Mouse (Mus musculus) ES-Bruce4 (cell line): ENCODE data around the gene Spsb1. TPM values are rescaled to one million over a fixed set of nuclear protein-coding genes. Genes with fewer than 3 reads are reported as not detected.

Experiments used
- H3K27ac ChIP-seq: 2 replicates; pipeline ENCODE4 v1.5.1; 2012; ENCODE audit warnings: low read length, inconsistent platforms; ENCODE audit not compliant: insufficient read depth
- H3K27me3 ChIP-seq: 2 replicates; pipeline ENCODE4 v1.6.1; 2012; ENCODE audit warnings: mild to moderate bottlenecking, low read length, inconsistent platforms; ENCODE audit not compliant: control insufficient read depth, poor library complexity, insufficient read depth, severe bottlenecking
- H3K36me3 ChIP-seq: 2 replicates; pipeline ENCODE4 v1.6.1; 2012; ENCODE audit warnings: inconsistent platforms, mild to moderate bottlenecking, low read length, moderate library complexity; ENCODE audit not compliant: control insufficient read depth, poor library complexity, insufficient read depth, severe bottlenecking
- H3K4me1 ChIP-seq: one replicate; pipeline ENCODE4 v1.8.1; 2011; ENCODE audit warnings: low read length; ENCODE audit not compliant: control insufficient read depth, insufficient read depth
- H3K4me3 ChIP-seq: 2 replicates; pipeline ENCODE4 v1.5.1; 2011; ENCODE audit warnings: low read depth, mild to moderate bottlenecking, low read length
- H3K9ac ChIP-seq: 2 replicates; pipeline ENCODE4 v1.6.1; 2012; ENCODE audit warnings: low read depth, mild to moderate bottlenecking, inconsistent platforms; ENCODE audit not compliant: poor library complexity, severe bottlenecking
- H3K9me3 ChIP-seq: replicated peaks from 2 replicates; pipeline ENCODE4 v1.6.1; 2012; ENCODE audit warnings: mild to moderate bottlenecking, low read length, inconsistent platforms; ENCODE audit not compliant: control insufficient read depth, poor library complexity, insufficient read depth, severe bottlenecking
- CTCF ChIP-seq: IDR thresholded peaks from one replicate; pipeline ENCODE4 v1.8.1; 2011; ENCODE audit warnings: low read depth, low read length
- EP300 ChIP-seq: IDR thresholded peaks from 2 replicates; pipeline ENCODE4 v1.6.1; 2011; ENCODE audit warnings: low read depth, low read length; ENCODE audit not compliant: insufficient read depth
- POLR2A ChIP-seq: IDR thresholded peaks from one replicate; pipeline ENCODE4 v1.8.1; 2011; ENCODE audit warnings: low read length; ENCODE audit not compliant: insufficient read depth
- polyA plus RNA-seq: library from polyadenylated mRNA; stranded (reverse); fragments of >200 nt; gene quantifications from 2 replicates; pipeline ENCODE4 v1.2.4, GENCODE M21; 2011; ENCODE audit warnings: low read depth; ENCODE audit not compliant: missing spikeins, insufficient read depth, insufficient read length

Gene Spsb1
- polyA plus RNA-seq, 1 experiment: 28.1 TPM

- TF ChIP-seq EP300: no peak
- TF ChIP-seq CTCF: no peak
- no peaks in the 10 kb centered on the region for H3K4me1 ChIP-seq
- no peak overlapping the region for H3K9ac ChIP-seq
- H3K27me3 ChIP-seq: no peaks in the 10 kb centered on the region
- no peaks in the 10 kb centered on the region for H3K36me3 ChIP-seq
- H3K27ac ChIP-seq: no peak overlapping the region
- no peaks in the 10 kb centered on the region for H3K9me3 ChIP-seq
- H3K4me3 ChIP-seq: no peak overlapping the region
Measured at GRCm38 (mm10) chr4:149888156-149888555, 66.7 kb downstream of the Spsb1 start.

GRCm38 (mm10) chr4:149886298-149887271 is 68.3 kb downstream of the Spsb1 start:
- Histone ChIP-seq H3K27ac (no peak overlapping the region), H3K4me1 (no peaks in the 10 kb centered on the region), H3K9me3 (no peaks in the 10 kb centered on the region), H3K9ac (no peak overlapping the region), H3K36me3 (no peaks in the 10 kb centered on the region), H3K4me3 (no peak overlapping the region), H3K27me3 (no peaks in the 10 kb centered on the region)
- TF ChIP-seq EP300 (no peak), CTCF (no peak), POLR2A (no peak)

DNA sequence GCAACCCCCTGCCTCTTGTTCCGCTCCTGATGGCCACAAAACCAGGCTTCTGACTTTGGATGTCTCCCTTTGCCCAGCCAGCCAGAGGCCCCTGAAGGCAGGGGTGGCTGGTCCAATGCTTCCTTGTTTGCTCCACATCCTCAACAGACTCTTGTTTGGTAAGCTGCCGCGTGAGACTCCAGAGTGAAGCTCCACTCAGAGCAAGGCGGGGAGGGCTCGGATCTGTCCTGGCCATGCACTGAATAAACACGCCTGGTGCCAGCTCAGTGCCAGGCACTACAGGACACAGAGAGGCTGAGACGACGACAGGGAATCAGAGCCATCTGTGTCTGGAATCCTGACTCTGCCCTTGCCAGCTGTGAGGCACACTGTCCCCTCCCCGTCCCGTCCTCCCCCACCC is 70.9 kb downstream of the Spsb1 start:
- Histone ChIP-seq H3K36me3 (no peaks in the 10 kb centered on the region), H3K4me3 (no peak overlapping the region), H3K4me1 (no peaks in the 10 kb centered on the region), H3K9me3 (no peaks in the 10 kb centered on the region), H3K27ac (no peak overlapping the region), H3K9ac (no peak overlapping the region), H3K27me3 (no peaks in the 10 kb centered on the region)
- TF ChIP-seq EP300 (no peak), POLR2A (no peak), CTCF (no peak)

- Histone ChIP-seq H3K4me1 (no peaks in the 10 kb centered on the region), H3K9me3 (no peaks in the 10 kb centered on the region), H3K36me3 (no peaks in the 10 kb centered on the region), H3K27ac (no peak overlapping the region), H3K4me3 (no peak overlapping the region), H3K9ac (no peak overlapping the region), H3K27me3 (no peaks in the 10 kb centered on the region)
- TF ChIP-seq CTCF (no peak), EP300 (no peak), POLR2A (no peak)
Measured at GRCm38 (mm10) chr4:149882139-149882916, 72.5 kb downstream of the Spsb1 start.

DNA sequence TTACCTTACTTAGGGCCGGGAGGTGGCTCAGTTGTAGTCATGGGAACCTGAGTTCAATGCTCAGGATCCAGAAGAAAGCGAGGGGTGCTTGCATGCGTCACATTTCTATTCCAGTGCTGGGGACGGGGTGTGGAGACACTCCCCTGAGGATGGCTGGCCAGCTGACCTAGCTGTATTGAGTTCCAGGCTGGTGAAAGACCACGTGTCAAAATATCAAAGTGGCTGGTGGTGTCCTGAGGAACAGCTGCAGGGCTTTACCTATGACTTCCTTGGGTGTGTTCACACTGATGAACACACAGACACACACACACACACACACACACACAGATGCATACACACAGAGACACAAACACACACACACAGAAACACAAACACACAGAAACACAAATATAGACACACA is 73.9 kb downstream of the Spsb1 start:
- H3K9ac ChIP-seq: no peak overlapping the region
- H3K36me3 ChIP-seq: no peaks in the 10 kb centered on the region
- H3K4me3 ChIP-seq: no peak overlapping the region
- H3K27ac ChIP-seq: no peak overlapping the region
- TF ChIP-seq CTCF (no peak), POLR2A (no peak), EP300 (no peak)
- no peaks in the 10 kb centered on the region for H3K9me3 ChIP-seq
- no peaks in the 10 kb centered on the region for H3K27me3 ChIP-seq
- no peaks in the 10 kb centered on the region for H3K4me1 ChIP-seq
